Comparison of ENCODE assay signal across 8 mouse cellular contexts in the genomic region with DNA sequence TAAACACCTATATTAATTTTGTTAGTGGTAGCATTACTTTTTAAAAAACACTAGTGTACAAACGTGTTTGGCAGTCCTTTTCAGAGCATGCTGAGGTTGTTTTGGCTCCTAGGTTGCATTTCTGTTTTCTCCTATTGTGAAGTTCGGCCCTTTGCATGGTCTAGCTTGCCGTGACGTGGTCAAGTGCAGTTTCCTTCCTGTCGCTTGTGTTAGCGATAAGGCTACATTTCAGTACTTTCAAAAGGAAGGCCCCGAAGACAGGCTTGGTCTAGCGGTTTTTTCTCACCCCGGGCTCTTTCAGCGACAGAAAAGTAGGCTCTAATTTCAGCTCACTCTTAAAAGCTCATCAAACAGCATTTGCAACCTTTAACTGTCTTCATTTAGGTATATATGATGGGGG. TPM values are rescaled to one million over a fixed set of nuclear protein-coding genes. Genes with fewer than 3 reads are reported as not detected.
DNase-seq lines count a peak whose midpoint lies in the region; ATAC-seq and TF ChIP-seq lines count a peak whose summit lies in the region.

No protein-coding gene starts in this region.

- no peaks in the 10 kb centered on the region for H3K9me3 ChIP-seq in G1E (replicated peaks)
- H3K9me3 ChIP-seq in kidney, postnatal 0 days (replicated peaks; ENCODE audit: low read length): no peaks in the 10 kb centered on the region
- H3K9me3 ChIP-seq in megakaryocyte, embryonic 14.5 days: no peaks in the 10 kb centered on the region
- H3K9me3 ChIP-seq in midbrain, embryonic 10.5 days (replicated peaks): no peaks in the 10 kb centered on the region

- no peak overlapping the region for H3K9ac ChIP-seq in kidney, postnatal 0 days (ENCODE audit: low read depth, low read length)

- H3K4me3 ChIP-seq in G1E (ENCODE audit: low read depth, low read length): peak overlapping the region; percentile 22; the same call in 1 of the 2 replicates
- H3K4me3 ChIP-seq in kidney, postnatal 0 days (replicated peaks; ENCODE audit: low read depth, low read length): no peak overlapping the region
- H3K4me3 ChIP-seq in megakaryocyte, embryonic 14.5 days (replicated peaks): peak overlapping the region; percentile 96
- no peak overlapping the region for H3K4me3 ChIP-seq in midbrain, embryonic 10.5 days

- peak overlapping the region; percentile 16; the same call in 1 of the 2 replicates for H3K4me2 ChIP-seq in kidney, postnatal 0 days (ENCODE audit: low read length)

- TF ChIP-seq CTCF in G1E (IDR thresholded peaks at IDR 0.05; ENCODE audit: low read depth, low read length): no peak
- TF ChIP-seq CTCF in kidney, postnatal 0 days (IDR thresholded peaks at IDR 0.05; ENCODE audit: low read depth): no peak

- H3K36me3 ChIP-seq in G1E (replicated peaks): peaks cover 27% of the 10 kb centered on the region
- H3K36me3 ChIP-seq in kidney, postnatal 0 days (ENCODE audit: insufficient read depth, low read length): no peaks in the 10 kb centered on the region
- H3K36me3 ChIP-seq in megakaryocyte, embryonic 14.5 days (replicated peaks; ENCODE audit: low read length): peaks cover 31% of the 10 kb centered on the region
- H3K36me3 ChIP-seq in midbrain, embryonic 10.5 days: no peaks in the 10 kb centered on the region

- peak; percentile 19 for DNase-seq in G1E (ENCODE audit: low spot score)
- DNase-seq in kidney, postnatal 0 days (ENCODE audit: low spot score): peak; percentile 56
- DNase-seq in midbrain, embryonic 10.5 days (ENCODE audit: low spot score): no peak
- no peak for DNase-seq in layer of hippocampus, postnatal 10 days (ENCODE audit: low spot score in 2 of 2)
- no peak for DNase-seq in layer of hippocampus, adult 9-10 months (ENCODE audit: low spot score)
- no peak for DNase-seq in ovary, adult 18-20 months (ENCODE audit: low spot score)

- peak overlapping the region; percentile 60 for H3K27ac ChIP-seq in kidney, postnatal 0 days
- H3K27ac ChIP-seq in midbrain, embryonic 10.5 days (replicated peaks): no peak overlapping the region

- ATAC-seq in G1E (ENCODE audit: extremely low read depth, insufficient number of reproducible peaks, low FRiP score, poor library complexity, severe bottlenecking): peak; percentile 42
- peak; percentile 56 for ATAC-seq in erythroblast, adult 5-6 weeks (replicated peaks; ENCODE audit: low FRiP score, poor library complexity, severe bottlenecking)
- ATAC-seq in kidney, postnatal 0 days (replicated peaks; ENCODE audit: low FRiP score, low read depth): no peak

- WGBS in kidney, postnatal 0 days: 48% methylated on average over 10 of the region's 10 CpGs
- 82% methylated on average over 10 of the region's 10 CpGs for WGBS in midbrain, embryonic 10.5 days

- no peaks in the 10 kb centered on the region for H3K27me3 ChIP-seq in G1E (ENCODE audit: insufficient read depth, low read length)
- no peaks in the 10 kb centered on the region for H3K27me3 ChIP-seq in kidney, postnatal 0 days (ENCODE audit: insufficient read depth, low read length)
- no peaks in the 10 kb centered on the region for H3K27me3 ChIP-seq in megakaryocyte, embryonic 14.5 days (replicated peaks)
- H3K27me3 ChIP-seq in midbrain, embryonic 10.5 days (ENCODE audit: low read depth, poor library complexity, severe bottlenecking): no peaks in the 10 kb centered on the region

- H3K4me1 ChIP-seq in G1E (ENCODE audit: insufficient read depth, low read depth, low read length): peaks cover 73% of the 10 kb centered on the region
- H3K4me1 ChIP-seq in kidney, postnatal 0 days (replicated peaks; ENCODE audit: insufficient read depth, low read length): no peaks in the 10 kb centered on the region
- H3K4me1 ChIP-seq in megakaryocyte, embryonic 14.5 days: peaks cover 48% of the 10 kb centered on the region
- no peaks in the 10 kb centered on the region for H3K4me1 ChIP-seq in midbrain, embryonic 10.5 days

RNA-seq across cellular contexts. Expression of a gene that starts 52.2 kb away (rescaled TPM):
- total RNA-seq in G1E (2014; fragmentation: Nextera tagmentation) (91.6 and 98.9 TPM in 2 replicates), G1E (2017) (216 and 228 TPM in 2 replicates)
- polyA plus RNA-seq in G1E (2012): 3.6 and 6.1 TPM in 2 replicates
- 46.9 and 56.4 TPM in 2 replicates for total RNA-seq in erythroblast, adult 5-6 weeks (2015; ENCODE audit: low replicate concordance)
- 30.9 and 44.0 TPM in 2 replicates for total RNA-seq in erythroblast, adult 5-6 weeks (2017; ENCODE audit: low replicate concordance)
- 119 and 122 TPM in 2 replicates for polyA plus RNA-seq in kidney, postnatal 0 days (2015; fragmentation: Nextera tagmentation; extraction: Ambion mirVana)
- polyA plus RNA-seq in megakaryocyte, embryonic 14.5 days (2012; ENCODE audit: insufficient read depth, low replicate concordance): 0.22 and 1.7 TPM in 2 replicates
- 146 and 161 TPM in 2 replicates for polyA plus RNA-seq in midbrain, embryonic 10.5 days (2016; fragmentation: Nextera tagmentation; extraction: Ambion mirVana)
- total RNA-seq in layer of hippocampus, postnatal 10 days (2021): 10 to 100 TPM; 89.6 to 95.4 TPM

RNA-seq across cellular contexts. Expression of a gene that starts 54.0 kb away (rescaled TPM):
- 82.6 and 83.6 TPM in 2 replicates for total RNA-seq in G1E (2014; fragmentation: Nextera tagmentation)
- total RNA-seq in G1E (2017): 101 and 110 TPM in 2 replicates
- polyA plus RNA-seq in G1E (2012): 8.8 and 9.5 TPM in 2 replicates
- 12.1 and 13.0 TPM in 2 replicates for total RNA-seq in erythroblast, adult 5-6 weeks (2015; ENCODE audit: low replicate concordance)
- 30.7 and 45.6 TPM in 2 replicates for total RNA-seq in erythroblast, adult 5-6 weeks (2017; ENCODE audit: low replicate concordance)
- 46.8 and 47.6 TPM in 2 replicates for polyA plus RNA-seq in kidney, postnatal 0 days (2015; fragmentation: Nextera tagmentation; extraction: Ambion mirVana)
- 3.9 and 4.4 TPM in 2 replicates for polyA plus RNA-seq in megakaryocyte, embryonic 14.5 days (2012; ENCODE audit: insufficient read depth, low replicate concordance)
- 46.1 and 49.0 TPM in 2 replicates for polyA plus RNA-seq in midbrain, embryonic 10.5 days (2016; fragmentation: Nextera tagmentation; extraction: Ambion mirVana)
- total RNA-seq in layer of hippocampus, postnatal 10 days (2021): 10 to 100 TPM; 49.7 to 51.2 TPM

RNA-seq across cellular contexts. Expression of a gene that starts 54.3 kb away (rescaled TPM):
- 77.0 and 79.0 TPM in 2 replicates for total RNA-seq in G1E (2014; fragmentation: Nextera tagmentation)
- 127 and 141 TPM in 2 replicates for total RNA-seq in G1E (2017)
- polyA plus RNA-seq in G1E (2012): 4.7 and 6.3 TPM in 2 replicates
- total RNA-seq in erythroblast, adult 5-6 weeks (2015; ENCODE audit: low replicate concordance): 38.8 and 45.6 TPM in 2 replicates
- total RNA-seq in erythroblast, adult 5-6 weeks (2017; ENCODE audit: low replicate concordance): 83.8 and 92.9 TPM in 2 replicates
- polyA plus RNA-seq in kidney, postnatal 0 days (2015; fragmentation: Nextera tagmentation; extraction: Ambion mirVana): 18.2 and 18.3 TPM in 2 replicates
- polyA plus RNA-seq in megakaryocyte, embryonic 14.5 days (2012; ENCODE audit: insufficient read depth, low replicate concordance): 1.5 and 3.9 TPM in 2 replicates
- 3.9 and 5.2 TPM in 2 replicates for polyA plus RNA-seq in midbrain, embryonic 10.5 days (2016; fragmentation: Nextera tagmentation; extraction: Ambion mirVana)
- total RNA-seq in layer of hippocampus, postnatal 10 days (2021): 1 to 10 TPM; 6.0 to 6.1 TPM

Comparison
In these comparisons a context has a peak if more than half of its experiments do, and no peak if none do; other contexts are left out.
1. DNase-seq: peak in G1E (single experiment) and kidney, postnatal 0 days (single experiment); none in midbrain, embryonic 10.5 days (single experiment), layer of hippocampus, postnatal 10 days (0 of 2), layer of hippocampus, adult 9-10 months (single experiment) and ovary, adult 18-20 months (single experiment).
2. H3K4me3 ChIP-seq: peak in G1E (single experiment) and megakaryocyte, embryonic 14.5 days (single experiment); none in kidney, postnatal 0 days (single experiment) and midbrain, embryonic 10.5 days (single experiment).
3. RNA of a gene that starts 52.2 kb away (polyA plus RNA-seq): 146 to 161 TPM in midbrain, embryonic 10.5 days and 119 to 122 TPM in kidney, postnatal 0 days; 3.6 to 6.1 TPM in G1E and 0.22 to 1.7 TPM in megakaryocyte, embryonic 14.5 days; every median in the first group is over 10 times any median in the second.